Mouse (Mus musculus) hindbrain, embryonic 14.5 days (tissue): ENCODE results near the gene Cnnm2. TPM values are rescaled to one million over a fixed set of nuclear protein-coding genes. Genes with fewer than 3 reads are reported as not detected.
A peak's percentile ranks its signal among the peaks of the same experiment; 100 is the strongest.

Source experiments
- ATAC-seq: fragments of 200-750 bp; cut with Nextera tagmentation; 2 replicates; pipeline ENCODE4 v1.8.0; 2017; ENCODE audit warnings: moderate number of reproducible peaks, mild to moderate bottlenecking, moderate TSS enrichment, moderate library complexity; ENCODE audit not compliant: low FRiP score
- DNase-seq: peaks from one replicate; pipeline ENCODE4 v3.0.0-alpha.2; 2015; ENCODE audit warnings: low spot score
- H3K27ac ChIP-seq: fragments of 300-500 bp; sonication (generic); 2 replicates; pipeline ENCODE4 v1.5.1; 2014; ENCODE audit warnings: mild to moderate bottlenecking, moderate library complexity
- H3K27me3 ChIP-seq: fragments of 300-500 bp; sonication (generic); 2 replicates; pipeline ENCODE4 v1.6.1; 2014; ENCODE audit warnings: mild to moderate bottlenecking, low read length, mixed read lengths; ENCODE audit not compliant: control insufficient read depth, insufficient read depth
- H3K36me3 ChIP-seq: fragments of 300-500 bp; sonication (generic); replicated peaks from 2 replicates; pipeline ENCODE4 v1.6.1; 2014; ENCODE audit not compliant: control insufficient read depth, insufficient read depth
- H3K4me1 ChIP-seq: fragments of 300-500 bp; sonication (generic); replicated peaks from 2 replicates; pipeline ENCODE4 v1.6.1; 2014; ENCODE audit warnings: antibody characterized with exemption, low read length, mixed read lengths; ENCODE audit not compliant: control insufficient read depth, insufficient read depth
- H3K4me2 ChIP-seq: fragments of 300-500 bp; sonication (generic); replicated peaks from 2 replicates; pipeline ENCODE4 v1.6.1; 2014; ENCODE audit warnings: mild to moderate bottlenecking, moderate library complexity
- H3K4me3 ChIP-seq: fragments of 300-500 bp; sonication (generic); replicated peaks from 2 replicates; pipeline ENCODE4 v1.5.1; 2014; ENCODE audit warnings: mild to moderate bottlenecking, low read length
- H3K9ac ChIP-seq: fragments of 300-500 bp; sonication (generic); 2 replicates; pipeline ENCODE4 v1.6.1; 2014
- H3K9me3 ChIP-seq: fragments of 300-500 bp; sonication (generic); 2 replicates; pipeline ENCODE4 v1.6.1; 2016; ENCODE audit warnings: low read length; ENCODE audit not compliant: control insufficient read depth
- WGBS: fragments of 180-500 bp; shearing (Covaris S2); extraction: QIAGEN DNeasy Blood & Tissue Kit; methylation state at CpG from one replicate; pipeline ENCODE4 v1.1.7; 2014; 5-methylcytosine and 5-hydroxymethylcytosine counted together
- polyA plus RNA-seq: library from polyadenylated mRNA; unstranded; fragments of >200 nt; fragmentation: Nextera tagmentation; extraction: Ambion mirVana; gene quantifications from 2 replicates; pipeline ENCODE4 v1.2.1, GENCODE M21; 2014

Cnnm2 gene
- polyA plus RNA-seq, 1 experiment from 2014 or later = 10.8 TPM

DNA sequence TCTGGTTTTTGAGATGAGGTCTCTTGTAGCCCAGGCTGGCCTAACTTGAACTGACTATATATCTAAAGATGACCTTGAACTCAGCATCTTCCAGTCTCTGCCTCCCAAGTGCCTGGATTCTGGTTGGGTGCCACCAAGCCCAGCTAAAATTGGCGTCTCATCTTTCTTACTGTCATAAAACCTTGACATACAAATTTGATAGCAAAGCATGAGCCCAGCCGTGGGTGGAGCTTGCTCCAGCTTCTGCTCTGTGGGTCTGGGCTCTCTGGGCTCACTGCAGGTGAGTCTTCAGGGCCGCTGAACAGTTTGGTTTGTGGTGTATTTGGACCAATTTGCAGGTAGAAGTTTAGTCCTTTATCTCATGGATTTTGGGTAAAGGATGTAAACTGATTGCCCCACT, 112.5 kb downstream of the Cnnm2 start:
- ATAC-seq (no peak), DNase-seq (no peak)
- Histone ChIP-seq H3K36me3 (peaks cover 10% of the 10 kb centered on the region; the same call in 1 of the 2 replicates), H3K4me3 (no peak overlapping the region), H3K27ac (no peak overlapping the region), H3K4me1 (no peaks in the 10 kb centered on the region), H3K27me3 (no peaks in the 10 kb centered on the region), H3K9ac (no peak overlapping the region), H3K4me2 (no peak overlapping the region), H3K9me3 (no peaks in the 10 kb centered on the region)
- 89% methylated on average over 3 of the region's 3 CpGs for WGBS

DNA sequence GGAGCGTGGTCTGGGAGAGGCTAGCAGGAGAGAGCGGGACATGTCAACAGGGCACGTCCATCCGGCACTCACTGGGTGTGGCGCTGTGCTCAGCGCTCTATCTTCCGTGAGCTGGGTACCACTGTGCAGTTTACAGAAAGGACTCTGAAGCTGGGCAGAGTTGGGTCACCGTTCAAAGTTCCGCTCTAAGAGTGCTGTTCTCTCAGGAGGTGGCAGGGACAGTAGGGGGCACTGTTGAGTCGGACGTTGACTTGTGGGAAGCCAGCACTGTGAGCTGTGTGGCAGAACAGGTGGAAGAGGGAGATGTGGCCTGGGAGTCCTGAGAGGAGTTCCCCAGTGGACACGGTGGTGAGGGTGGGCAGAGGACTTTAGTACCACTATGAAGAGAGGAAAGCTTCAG, 114.4 kb downstream of the Cnnm2 start:
- ATAC-seq (peak; percentile 59; the same call in 1 of the 2 replicates), DNase-seq (peak; percentile 84)
- no peaks in the 10 kb centered on the region for H3K4me1 ChIP-seq
- H3K27ac ChIP-seq = no peak overlapping the region
- H3K4me2 ChIP-seq = no peak overlapping the region
- WGBS = 39% methylated on average over 12 of the region's 12 CpGs
- H3K27me3 ChIP-seq = no peaks in the 10 kb centered on the region
- H3K9me3 ChIP-seq = no peaks in the 10 kb centered on the region
- H3K4me3 ChIP-seq = no peak overlapping the region
- no peak overlapping the region for H3K9ac ChIP-seq
- peaks cover 16% of the 10 kb centered on the region; the same call in 1 of the 2 replicates for H3K36me3 ChIP-seq

DNA sequence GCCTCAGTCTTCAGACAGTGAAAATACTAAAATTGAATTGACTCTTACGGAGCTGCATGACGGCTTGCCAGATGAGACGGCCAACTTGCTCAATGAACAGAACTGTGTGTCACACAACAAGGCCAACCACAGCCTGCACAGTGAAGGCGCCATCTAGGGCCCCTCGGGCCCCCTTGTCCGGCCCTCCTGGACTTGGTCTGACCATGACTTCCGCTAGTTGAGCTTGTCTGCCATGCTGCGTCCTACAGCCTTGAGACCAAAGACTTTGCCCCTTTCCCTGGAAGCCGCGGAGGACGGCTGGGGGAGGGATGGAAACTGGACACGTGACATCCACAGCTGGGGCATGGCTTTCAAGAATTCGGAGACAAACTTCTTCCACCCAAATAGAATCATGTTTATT, 116.5 kb downstream of the Cnnm2 start:
- Histone ChIP-seq H3K4me2 (no peak overlapping the region), H3K4me3 (no peak overlapping the region), H3K27ac (no peak overlapping the region), H3K9me3 (no peaks in the 10 kb centered on the region), H3K4me1 (no peaks in the 10 kb centered on the region), H3K27me3 (no peaks in the 10 kb centered on the region), H3K9ac (no peak overlapping the region), H3K36me3 (peaks cover 33% of the 10 kb centered on the region)
- DNase-seq (no peak), ATAC-seq (no peak)
- WGBS = 93% methylated on average over 13 of the region's 13 CpGs

DNA sequence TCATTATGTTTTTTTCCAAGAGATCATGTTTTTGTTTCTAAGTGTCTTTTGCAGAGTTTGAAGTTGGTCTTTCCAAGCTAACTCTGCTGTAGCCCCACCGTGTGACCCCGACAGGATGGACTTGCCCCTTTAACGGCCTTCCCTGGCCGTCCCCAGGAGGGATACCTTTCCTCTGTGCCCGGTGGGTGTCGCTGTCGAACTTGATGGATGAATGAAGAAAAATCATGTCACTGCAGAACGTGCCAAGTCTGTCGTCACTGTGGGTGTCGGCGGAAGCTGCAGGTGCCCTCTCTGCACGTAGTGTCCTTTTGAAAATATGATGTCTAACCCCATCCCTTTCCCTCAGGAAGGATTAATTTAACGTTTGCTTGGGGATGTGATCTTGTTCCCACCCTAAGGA, 117.0 kb downstream of the Cnnm2 start:
- H3K9me3 ChIP-seq = no peaks in the 10 kb centered on the region
- peaks cover 36% of the 10 kb centered on the region for H3K36me3 ChIP-seq
- no peaks in the 10 kb centered on the region for H3K4me1 ChIP-seq
- 54% methylated on average over 13 of the region's 13 CpGs for WGBS
- no peaks in the 10 kb centered on the region for H3K27me3 ChIP-seq
- ATAC-seq (no peak), DNase-seq (peak; percentile 48)
- H3K27ac ChIP-seq = no peak overlapping the region
- H3K9ac ChIP-seq = no peak overlapping the region
- H3K4me2 ChIP-seq = no peak overlapping the region
- H3K4me3 ChIP-seq = no peak overlapping the region

DNA sequence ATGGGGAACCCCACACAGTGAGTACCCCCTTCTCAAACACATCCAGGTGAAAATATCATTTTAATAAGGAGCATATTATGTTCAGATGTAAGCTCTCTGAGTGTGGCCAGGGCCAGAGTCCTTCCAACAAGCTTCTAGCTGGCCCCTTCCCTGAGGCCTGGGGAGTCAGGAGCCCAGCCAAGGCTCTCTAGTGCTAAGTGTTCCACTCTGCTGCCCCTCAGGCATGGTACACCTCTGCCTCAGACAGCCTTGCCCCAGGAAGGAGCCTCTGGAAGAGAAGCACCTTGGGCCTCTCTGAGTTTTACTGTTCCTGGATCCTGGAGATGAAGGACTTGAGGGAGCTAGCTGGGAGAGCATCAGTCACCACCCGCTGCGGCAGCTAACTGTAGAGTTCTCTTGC, 118.5 kb downstream of the Cnnm2 start:
- no peak overlapping the region for H3K4me3 ChIP-seq
- ATAC-seq (no peak), DNase-seq (no peak)
- H3K9ac ChIP-seq = no peak overlapping the region
- H3K4me2 ChIP-seq = no peak overlapping the region
- no peaks in the 10 kb centered on the region for H3K9me3 ChIP-seq
- no peak overlapping the region for H3K27ac ChIP-seq
- no peaks in the 10 kb centered on the region for H3K27me3 ChIP-seq
- WGBS = 94% methylated on average over 2 of the region's 2 CpGs
- H3K36me3 ChIP-seq = peaks cover 51% of the 10 kb centered on the region
- no peaks in the 10 kb centered on the region for H3K4me1 ChIP-seq

DNA sequence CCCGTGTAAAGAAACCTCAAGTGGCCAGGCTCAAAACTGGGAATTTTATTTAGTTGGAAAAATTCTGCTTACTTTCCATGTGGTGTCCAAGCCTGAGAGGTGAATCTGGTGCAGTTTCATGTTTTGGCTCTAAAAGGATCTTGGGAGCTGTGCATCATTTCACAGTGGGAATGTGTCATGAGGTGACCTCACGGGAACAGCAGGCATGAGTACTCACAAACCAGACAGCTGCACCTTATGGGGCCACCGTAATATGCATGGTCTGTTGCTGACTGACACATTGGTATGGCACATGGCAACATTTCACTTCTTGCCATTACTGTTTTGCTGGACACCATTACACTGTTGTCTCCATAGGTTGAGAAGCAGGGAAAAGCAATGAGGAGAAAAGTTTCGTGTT, 124.0 kb downstream of the Cnnm2 start:
- Histone ChIP-seq H3K4me1 (no peaks in the 10 kb centered on the region), H3K4me3 (no peak overlapping the region), H3K27ac (no peak overlapping the region), H3K27me3 (no peaks in the 10 kb centered on the region), H3K4me2 (no peak overlapping the region), H3K9ac (no peak overlapping the region), H3K36me3 (peaks cover 91% of the 10 kb centered on the region), H3K9me3 (no peaks in the 10 kb centered on the region)
- 89% methylated on average over 4 of the region's 4 CpGs for WGBS
- no peak for ATAC-seq
- DNase-seq = no peak

DNA sequence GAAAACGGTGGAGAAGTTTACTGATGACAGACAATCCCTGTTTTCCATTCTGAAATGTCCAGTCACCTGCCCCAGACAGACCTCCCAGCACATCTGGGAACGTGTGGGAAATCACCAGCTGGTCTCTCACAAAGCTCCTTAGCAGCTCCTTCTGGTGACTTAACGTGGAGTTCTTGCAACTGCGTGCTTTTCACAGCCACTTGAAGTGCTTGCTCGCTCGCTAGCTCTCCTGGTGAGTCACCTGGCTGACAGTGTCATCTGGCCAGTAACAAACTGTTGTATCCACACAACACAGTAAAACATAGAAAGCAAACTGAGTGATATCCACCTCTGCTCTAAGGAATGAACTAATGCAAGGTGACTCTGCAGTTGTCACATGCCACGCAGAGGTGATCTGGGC, 125.4 kb downstream of the Cnnm2 start:
- Histone ChIP-seq H3K4me3 (no peak overlapping the region), H3K4me2 (no peak overlapping the region), H3K27me3 (no peaks in the 10 kb centered on the region), H3K9ac (no peak overlapping the region), H3K4me1 (no peaks in the 10 kb centered on the region), H3K9me3 (no peaks in the 10 kb centered on the region), H3K27ac (no peak overlapping the region), H3K36me3 (peaks cover 99% of the 10 kb centered on the region)
- no peak for ATAC-seq
- WGBS = 87% methylated on average over 7 of the region's 7 CpGs
- no peak for DNase-seq

DNA sequence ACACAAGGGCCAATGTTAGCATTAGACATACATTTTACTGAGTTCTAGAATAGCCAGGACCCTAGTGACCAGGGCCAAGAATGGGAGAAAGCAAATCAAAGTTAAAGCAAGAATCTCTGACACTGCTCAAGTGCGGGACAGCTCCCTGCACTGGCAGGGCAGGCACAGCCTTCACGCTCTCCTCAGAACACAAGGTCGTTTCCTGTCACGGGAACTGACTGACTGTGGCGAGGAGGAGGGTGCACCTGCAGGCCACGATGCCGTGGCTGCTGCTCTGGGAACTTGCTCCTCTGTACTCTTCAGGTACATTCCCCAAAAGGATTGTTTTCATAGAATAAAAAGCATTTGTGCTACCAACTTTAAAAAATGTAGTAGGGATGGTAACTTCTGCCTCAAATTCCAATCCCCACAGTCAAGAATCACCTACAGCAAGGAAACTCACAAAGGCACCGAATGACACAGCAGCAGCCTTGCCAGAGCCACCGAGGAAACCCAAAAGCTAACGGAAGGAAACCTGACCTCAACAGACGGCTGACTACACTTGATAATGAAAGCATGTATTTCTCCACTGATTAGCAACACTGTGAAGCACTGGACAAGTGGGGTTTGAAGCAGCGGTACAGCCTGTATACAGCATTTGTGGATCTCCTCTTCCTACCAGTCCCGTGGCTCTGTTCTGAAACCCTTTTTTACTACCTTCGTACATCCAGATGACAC, 126.6 kb downstream of the Cnnm2 start:
- H3K36me3 ChIP-seq = peaks cover 99% of the 10 kb centered on the region

DNA sequence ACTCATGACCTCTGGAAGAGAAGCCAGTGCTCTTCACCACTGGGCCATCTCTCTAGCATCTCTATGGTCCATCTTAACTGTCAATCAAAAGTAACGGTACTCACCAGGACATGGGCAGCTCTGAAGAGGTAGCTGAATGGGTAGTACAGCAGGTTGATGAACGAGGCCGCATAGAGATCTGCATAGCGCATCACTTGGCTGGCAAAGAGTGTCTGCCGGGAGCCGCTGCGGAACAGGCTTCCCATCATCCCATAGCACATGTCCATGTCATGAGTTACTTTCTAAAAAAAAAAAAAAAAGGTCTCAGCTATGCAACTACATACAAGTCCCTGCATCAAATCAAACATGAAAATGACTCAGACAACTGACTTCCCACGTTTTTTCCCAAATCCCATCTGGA, 128.3 kb downstream of the Cnnm2 start:
- Histone ChIP-seq H3K36me3 (peaks cover 95% of the 10 kb centered on the region), H3K4me1 (no peaks in the 10 kb centered on the region), H3K27ac (no peak overlapping the region), H3K27me3 (no peaks in the 10 kb centered on the region), H3K9me3 (no peaks in the 10 kb centered on the region), H3K4me2 (no peak overlapping the region), H3K4me3 (no peak overlapping the region), H3K9ac (no peak overlapping the region)
- ATAC-seq = no peak
- no peak for DNase-seq
- WGBS = 90% methylated on average over 8 of the region's 8 CpGs

More for the DNA sequence above, 126.6 kb downstream of the Cnnm2 start:
- Histone ChIP-seq H3K4me3 (no peak overlapping the region), H3K27me3 (no peaks in the 10 kb centered on the region), H3K4me2 (no peak overlapping the region), H3K4me1 (no peaks in the 10 kb centered on the region), H3K9me3 (no peaks in the 10 kb centered on the region), H3K27ac (no peak overlapping the region), H3K9ac (no peak overlapping the region)
- ATAC-seq (no peak), DNase-seq (no peak)
- WGBS = 87% methylated on average over 14 of the region's 14 CpGs

DNA sequence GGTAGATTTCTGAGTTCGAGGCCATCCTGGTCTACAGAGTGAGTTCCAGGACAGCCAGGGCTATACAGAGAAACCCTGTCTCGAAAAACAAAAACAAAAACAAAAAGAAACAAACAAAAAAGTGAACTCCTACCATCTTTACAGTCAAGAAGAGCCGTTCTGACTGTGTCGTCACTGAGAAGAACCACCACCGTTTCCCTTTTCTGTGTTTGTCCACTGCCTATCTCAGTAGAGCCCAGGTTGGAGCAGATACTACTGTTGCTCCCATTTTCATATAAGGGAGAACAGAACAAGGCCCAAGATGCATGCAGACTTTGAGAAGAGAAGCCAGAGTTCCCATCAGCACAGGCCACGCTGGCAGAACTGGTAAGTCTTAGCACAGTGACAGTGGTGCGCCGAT, 129.3 kb downstream of the Cnnm2 start:
- 97% methylated on average over 8 of the region's 8 CpGs for WGBS
- H3K4me3 ChIP-seq = no peak overlapping the region
- peaks cover 85% of the 10 kb centered on the region for H3K36me3 ChIP-seq

More for the DNA sequence above, 129.3 kb downstream of the Cnnm2 start:
- no peaks in the 10 kb centered on the region for H3K9me3 ChIP-seq
- no peak for DNase-seq
- H3K27me3 ChIP-seq = no peaks in the 10 kb centered on the region
- no peak overlapping the region for H3K4me2 ChIP-seq
- H3K27ac ChIP-seq = no peak overlapping the region
- H3K4me1 ChIP-seq = no peaks in the 10 kb centered on the region
- H3K9ac ChIP-seq = no peak overlapping the region
- no peak for ATAC-seq
